Mouse (Mus musculus) lung, embryonic 16.5 days (tissue): ENCODE data around the gene Fubp3. TPM values are rescaled to one million over a fixed set of nuclear protein-coding genes. Genes with fewer than 3 reads are reported as not detected.

ENCODE experiments used
- ATAC-seq: fragments of 200-750 bp; cut with Nextera tagmentation; 2 replicates; pipeline ENCODE4 v1.8.0; 2017; ENCODE audit warnings: low read depth, mild to moderate bottlenecking, moderate library complexity
- H3K27ac ChIP-seq: fragments of 300-500 bp; sonication (generic); 2 replicates; pipeline ENCODE4 v1.5.1; 2014; ENCODE audit warnings: mild to moderate bottlenecking, control low read depth, low read length
- H3K27me3 ChIP-seq: fragments of 300-500 bp; sonication (generic); 2 replicates; pipeline ENCODE4 v1.6.1; 2014; ENCODE audit warnings: low read depth, low read length, mixed read lengths; ENCODE audit not compliant: control insufficient read depth, insufficient read depth
- H3K36me3 ChIP-seq: fragments of 300-500 bp; sonication (generic); 2 replicates; pipeline ENCODE4 v1.6.1; 2014; ENCODE audit warnings: low read length; ENCODE audit not compliant: control insufficient read depth, insufficient read depth
- H3K4me1 ChIP-seq: fragments of 300-500 bp; sonication (generic); replicated peaks from 2 replicates; pipeline ENCODE4 v1.6.1; 2014; ENCODE audit warnings: low read length, mixed read lengths; ENCODE audit not compliant: control insufficient read depth, insufficient read depth
- H3K4me2 ChIP-seq: fragments of 300-500 bp; sonication (generic); 2 replicates; pipeline ENCODE4 v1.6.1; 2014; ENCODE audit warnings: low read depth, low read length, control low read depth
- H3K4me3 ChIP-seq: fragments of 300-500 bp; sonication (generic); 2 replicates; pipeline ENCODE4 v1.5.1; 2014; ENCODE audit warnings: mild to moderate bottlenecking, low read length, control low read depth
- H3K9ac ChIP-seq: fragments of 300-500 bp; sonication (generic); 2 replicates; pipeline ENCODE4 v1.6.1; 2014; ENCODE audit warnings: low read length, control low read depth
- H3K9me3 ChIP-seq: fragments of 300-500 bp; sonication (generic); 2 replicates; pipeline ENCODE4 v1.6.1; 2016; ENCODE audit warnings: low read length; ENCODE audit not compliant: control insufficient read depth
- WGBS: fragments of 180-500 bp; shearing (Covaris S2); extraction: QIAGEN DNeasy Blood & Tissue Kit; methylation state at CpG from one replicate; pipeline ENCODE4 v1.1.7; 2014; 5-methylcytosine and 5-hydroxymethylcytosine counted together
- polyA plus RNA-seq: library from polyadenylated mRNA; unstranded; fragments of >200 nt; fragmentation: Nextera tagmentation; extraction: Ambion mirVana; gene quantifications from 2 replicates; pipeline ENCODE4 v1.2.1, GENCODE M21; 2015

Gene Fubp3
- polyA plus RNA-seq, 1 experiment from 2014 or later: 82.3 TPM

DNA sequence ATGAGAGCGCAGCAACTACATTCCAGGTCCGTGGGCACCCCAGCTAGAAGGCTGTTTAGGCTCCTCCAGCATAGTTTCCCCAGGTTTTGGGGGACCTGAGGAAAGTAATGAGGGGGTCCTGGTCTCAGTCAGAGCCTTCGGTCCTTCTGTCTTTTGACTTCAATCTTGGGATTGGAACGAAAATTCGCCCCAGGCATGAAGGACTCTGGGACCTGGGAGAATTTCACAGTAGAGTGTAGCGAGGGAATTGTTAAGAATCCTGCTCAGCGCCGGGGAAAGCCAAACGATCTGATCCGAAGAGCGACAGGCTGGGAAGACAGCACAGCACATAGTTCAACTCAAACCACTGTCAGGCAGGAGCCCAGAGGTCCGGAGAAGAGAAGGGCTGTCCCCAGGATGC, 64.9 kb downstream of the Fubp3 start:
- H3K4me1 ChIP-seq: peaks cover 16% of the 10 kb centered on the region
- no peak overlapping the region for H3K4me2 ChIP-seq
- H3K27me3 ChIP-seq: peaks cover 97% of the 10 kb centered on the region
- no peak overlapping the region for H3K4me3 ChIP-seq
- ATAC-seq: no peak
- H3K9me3 ChIP-seq: no peaks in the 10 kb centered on the region
- H3K9ac ChIP-seq: no peak overlapping the region
- H3K36me3 ChIP-seq: no peaks in the 10 kb centered on the region
- no peak overlapping the region for H3K27ac ChIP-seq
- WGBS: 2% methylated on average over 12 of the region's 12 CpGs

DNA sequence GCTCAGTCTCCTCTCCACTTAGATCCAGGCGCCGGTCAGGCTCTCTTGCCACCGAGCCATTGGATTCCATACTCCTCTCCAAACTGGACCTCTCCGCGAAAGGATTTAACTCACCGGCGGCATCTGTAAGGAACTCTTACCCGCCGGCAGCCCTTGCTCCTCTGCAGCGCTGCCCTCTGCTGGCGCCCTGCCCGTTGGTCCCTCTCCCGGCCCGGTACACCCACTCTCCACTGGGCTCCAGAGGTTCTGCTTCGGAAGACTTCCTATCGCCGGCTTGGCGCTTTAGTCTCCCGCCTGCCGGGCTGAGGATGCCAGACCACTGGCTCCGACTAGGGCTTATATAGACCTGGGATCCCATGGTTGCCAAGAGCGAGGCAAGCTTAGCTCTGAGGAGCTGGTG, 65.4 kb downstream of the Fubp3 start:
- Histone ChIP-seq H3K9ac (no peak overlapping the region), H3K4me1 (peaks cover 16% of the 10 kb centered on the region), H3K27me3 (peaks cover 97% of the 10 kb centered on the region), H3K4me3 (no peak overlapping the region), H3K27ac (no peak overlapping the region), H3K4me2 (no peak overlapping the region), H3K9me3 (no peaks in the 10 kb centered on the region), H3K36me3 (no peaks in the 10 kb centered on the region)
- peak; percentile 24; the same call in 1 of the 2 replicates for ATAC-seq
- 0% methylated on average over 22 of the region's 22 CpGs for whole genome bisulfite sequencing

DNA sequence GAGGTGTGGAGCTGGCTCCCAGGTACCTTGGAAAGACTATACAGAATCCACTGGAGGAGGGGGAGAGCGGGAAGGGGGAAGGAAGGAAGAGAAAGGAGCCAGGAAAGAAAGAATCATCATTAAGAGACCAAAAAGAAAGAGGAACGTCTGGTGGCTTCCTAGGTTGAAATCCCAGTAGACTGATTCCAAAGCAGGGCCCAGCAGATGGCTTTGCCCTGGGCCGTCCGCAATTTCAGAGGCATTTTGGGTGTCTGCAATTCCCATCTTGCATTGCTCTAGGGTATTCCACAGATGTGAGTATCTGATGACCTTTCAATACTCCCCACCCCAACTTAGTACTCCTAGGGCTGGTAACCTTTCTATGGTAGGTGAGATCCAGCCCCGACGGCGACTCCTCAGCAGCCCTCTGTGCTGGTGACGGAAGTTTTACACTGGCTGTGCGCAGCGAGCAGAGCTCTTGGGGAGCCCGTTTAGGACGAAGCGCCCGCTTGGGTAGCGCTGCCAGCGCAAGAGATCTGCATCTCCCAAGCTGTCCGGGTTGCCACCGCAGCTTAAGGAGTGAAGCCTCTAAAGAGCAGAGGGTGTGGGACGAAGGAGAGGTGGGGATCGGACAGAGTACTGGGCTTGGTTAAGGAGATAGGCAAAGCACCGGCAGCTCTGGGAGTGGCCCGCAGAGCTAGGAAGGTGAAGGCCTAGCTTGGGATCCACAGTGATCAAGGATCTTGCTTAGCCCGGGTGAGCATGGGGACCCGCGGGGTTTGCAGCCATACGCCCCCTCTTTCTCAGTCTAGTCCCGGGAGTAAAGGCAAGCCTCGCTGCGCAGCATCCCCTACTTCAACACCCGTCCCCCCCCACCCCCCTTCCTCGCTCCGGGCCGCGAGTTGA, 66.4 kb downstream of the Fubp3 start:
- Histone ChIP-seq H3K4me1 (peaks cover 16% of the 10 kb centered on the region), H3K36me3 (no peaks in the 10 kb centered on the region), H3K27ac (no peak overlapping the region), H3K27me3 (peaks cover 97% of the 10 kb centered on the region), H3K9me3 (no peaks in the 10 kb centered on the region), H3K9ac (no peak overlapping the region), H3K4me2 (no peak overlapping the region), H3K4me3 (no peak overlapping the region)
- WGBS: 1% methylated on average over 33 of the region's 34 CpGs
- no peak for ATAC-seq

DNA sequence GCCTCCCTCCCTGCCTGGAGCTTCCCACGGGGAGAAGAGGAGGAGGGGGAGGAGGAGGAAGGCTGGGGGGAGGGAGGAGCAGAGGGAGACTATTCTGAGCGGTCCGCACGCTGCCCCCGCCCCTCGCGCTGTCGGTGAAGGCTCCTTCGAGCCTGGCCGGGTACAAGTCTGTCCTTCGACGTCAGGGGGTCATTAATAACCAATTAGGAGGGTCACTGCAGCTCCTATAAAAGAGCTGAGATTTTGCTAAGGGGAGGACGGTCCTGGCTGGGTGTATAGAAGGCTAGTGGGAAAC, 67.0 kb downstream of the Fubp3 start:
- peaks cover 96% of the 10 kb centered on the region for H3K27me3 ChIP-seq
- H3K4me3 ChIP-seq: no peak overlapping the region
- no peak for ATAC-seq
- H3K9me3 ChIP-seq: no peaks in the 10 kb centered on the region
- no peak overlapping the region for H3K4me2 ChIP-seq
- under 1% methylated on average over 13 of the region's 13 CpGs for WGBS
- H3K36me3 ChIP-seq: no peaks in the 10 kb centered on the region
- no peak overlapping the region for H3K27ac ChIP-seq
- H3K4me1 ChIP-seq: peaks cover 16% of the 10 kb centered on the region
- H3K9ac ChIP-seq: no peak overlapping the region

DNA sequence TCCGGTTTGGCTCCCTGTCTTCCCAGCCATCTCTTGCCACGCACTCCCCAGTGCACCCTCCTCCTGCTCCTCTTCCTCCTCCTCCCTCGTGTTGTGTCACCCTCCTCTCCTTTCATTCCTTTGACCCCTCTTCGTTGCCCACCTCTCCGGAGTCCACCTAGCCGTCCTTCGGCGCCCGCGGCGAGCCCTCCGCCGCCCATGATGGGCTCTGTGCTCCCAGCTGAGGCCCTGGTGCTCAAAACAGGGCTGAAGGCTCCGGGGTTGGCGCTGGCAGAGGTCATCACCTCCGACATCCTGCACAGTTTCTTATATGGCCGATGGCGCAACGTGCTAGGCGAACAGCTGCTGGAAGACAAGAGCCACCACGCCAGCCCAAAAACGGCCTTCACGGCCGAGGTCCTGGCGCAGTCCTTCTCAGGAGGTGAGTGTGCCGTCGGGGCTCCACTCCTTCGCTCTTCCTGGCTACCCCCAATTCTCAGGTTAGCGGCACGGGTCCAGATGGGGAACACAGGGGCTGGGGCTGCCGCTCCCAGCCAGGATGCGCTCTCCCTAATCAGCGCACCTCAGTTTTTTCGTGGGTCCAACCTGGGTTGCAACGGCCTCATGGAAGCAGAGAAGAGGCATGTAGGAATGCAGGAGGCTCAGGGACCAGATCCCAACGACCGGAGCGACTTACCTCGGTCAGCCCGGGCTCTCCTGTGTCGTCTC, 67.6 kb downstream of the Fubp3 start, which contains the start of gene Prdm12:
TSS of gene Prdm12 (plus strand) at position 137 of the 708 bp plus-strand sequence.
- H3K4me3 ChIP-seq: peak within 1 kb of the TSS; percentile 6; the same call in 1 of the 2 replicates
- H3K27ac ChIP-seq: no peak within 1 kb of the TSS
- no peaks in the 10 kb centered on the region for H3K36me3 ChIP-seq
- H3K9me3 ChIP-seq: no peaks in the 10 kb centered on the region
- peaks cover 95% of the 10 kb centered on the region for H3K27me3 ChIP-seq
- 3% methylated on average over 41 of the region's 41 CpGs for WGBS
- H3K4me1 ChIP-seq: peaks cover 16% of the 10 kb centered on the region
- ATAC-seq: no peak
- H3K9ac ChIP-seq: no peak within 1 kb of the TSS
- no peak within 1 kb of the TSS for H3K4me2 ChIP-seq

DNA sequence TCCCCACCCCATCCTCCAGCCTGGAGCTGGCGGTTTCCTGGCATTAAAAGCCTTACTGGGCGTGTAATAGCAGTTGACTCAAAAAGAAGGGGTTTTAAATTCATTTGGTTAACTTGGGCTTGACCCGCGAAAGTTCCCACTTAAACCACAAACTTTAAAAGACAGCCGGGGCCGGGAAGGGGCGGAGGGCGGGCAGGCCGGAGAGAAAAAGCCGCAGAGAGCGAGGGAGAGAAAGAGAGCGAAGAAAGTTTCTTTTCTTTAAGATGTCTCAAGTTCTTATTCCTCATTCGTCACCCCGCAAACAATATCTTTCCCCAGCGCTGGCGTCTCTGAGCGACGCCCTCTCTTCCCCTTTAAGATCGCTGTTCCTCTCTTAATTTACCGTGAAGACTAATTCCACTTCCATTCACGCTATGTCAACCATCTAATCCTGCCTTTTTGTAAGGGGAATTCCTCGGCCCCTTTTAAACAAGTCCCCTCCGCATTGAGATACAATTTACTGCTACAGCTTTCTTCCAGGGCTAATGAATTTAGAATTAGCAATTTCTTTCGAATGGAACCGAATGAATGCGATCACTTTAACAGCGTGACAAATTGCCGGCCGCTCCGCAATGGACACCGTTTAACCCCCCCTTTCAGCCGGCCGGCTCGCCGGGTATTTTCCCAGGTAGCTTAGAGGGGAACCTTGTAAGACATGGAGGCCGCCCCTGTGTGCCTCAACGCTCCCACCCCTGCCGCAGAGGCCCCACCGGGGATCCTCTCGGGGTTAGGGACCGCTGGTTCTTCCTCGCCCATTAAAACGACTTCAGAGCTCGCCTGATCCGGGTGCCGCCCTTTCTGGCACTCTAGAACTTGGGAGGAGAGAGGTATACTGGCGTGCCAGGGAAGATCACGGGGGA, 68.4 kb downstream of the Fubp3 start:
- H3K4me1 ChIP-seq: peaks cover 14% of the 10 kb centered on the region
- no peak overlapping the region for H3K9ac ChIP-seq
- H3K27me3 ChIP-seq: peaks cover 93% of the 10 kb centered on the region
- ATAC-seq: no peak
- no peak overlapping the region for H3K4me2 ChIP-seq
- H3K36me3 ChIP-seq: no peaks in the 10 kb centered on the region
- no peaks in the 10 kb centered on the region for H3K9me3 ChIP-seq
- no peak overlapping the region for H3K27ac ChIP-seq
- WGBS: 1% methylated on average over 48 of the region's 48 CpGs
- peak overlapping the region; percentile 6; the same call in 1 of the 2 replicates for H3K4me3 ChIP-seq

DNA sequence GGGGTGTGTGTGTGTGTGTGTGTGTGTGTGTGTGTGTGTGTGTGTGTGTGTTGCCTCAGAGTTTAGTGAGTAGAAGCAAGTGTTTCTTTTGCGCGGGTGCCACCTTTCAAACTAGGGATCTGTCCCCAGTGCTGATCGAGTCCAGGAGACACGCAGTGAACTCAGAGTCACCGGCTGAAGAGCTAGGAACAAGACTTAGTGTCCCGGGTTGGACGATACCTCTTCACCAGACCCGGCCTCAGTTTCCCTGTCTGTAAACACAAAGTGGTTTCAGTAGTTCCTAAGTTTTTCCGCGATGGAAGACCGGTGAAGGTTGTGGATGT, 69.0 kb downstream of the Fubp3 start:
- Histone ChIP-seq H3K27ac (no peak overlapping the region), H3K36me3 (no peaks in the 10 kb centered on the region), H3K27me3 (peaks cover 93% of the 10 kb centered on the region), H3K4me1 (peaks cover 9% of the 10 kb centered on the region), H3K9ac (no peak overlapping the region), H3K9me3 (no peaks in the 10 kb centered on the region), H3K4me3 (no peak overlapping the region), H3K4me2 (no peak overlapping the region)
- ATAC-seq: no peak
- 2% methylated on average over 11 of the region's 11 CpGs for WGBS

DNA sequence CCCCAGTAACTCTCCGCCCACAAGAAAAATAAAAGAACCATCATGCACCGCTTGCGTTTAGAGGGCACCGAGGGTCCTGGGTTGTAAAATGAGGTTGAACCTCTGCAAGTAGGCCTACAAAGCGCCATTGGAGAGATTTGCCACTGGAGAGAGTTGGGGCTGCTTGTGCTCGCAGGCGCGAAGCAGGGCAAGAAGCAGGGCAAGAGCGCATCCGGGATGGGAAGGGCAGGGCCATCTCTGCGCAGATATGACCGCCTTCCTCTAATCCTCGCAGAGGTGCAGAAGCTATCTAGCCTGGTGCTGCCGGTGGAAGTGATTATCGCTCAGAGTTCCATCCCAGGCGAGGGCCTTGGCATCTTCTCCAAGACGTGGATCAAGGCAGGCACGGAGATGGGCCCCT, 69.5 kb downstream of the Fubp3 start:
- Histone ChIP-seq H3K27ac (no peak overlapping the region), H3K4me3 (no peak overlapping the region), H3K4me1 (peaks cover 4% of the 10 kb centered on the region; the same call in 1 of the 2 replicates), H3K27me3 (peaks cover 93% of the 10 kb centered on the region), H3K9me3 (no peaks in the 10 kb centered on the region), H3K4me2 (no peak overlapping the region), H3K36me3 (no peaks in the 10 kb centered on the region), H3K9ac (no peak overlapping the region)
- no peak for ATAC-seq
- WGBS: 6% methylated on average over 18 of the region's 18 CpGs
